Mouse (Mus musculus): ENCODE measurements at regions not wholly inside any gene's neighbourhood (a gene's known extent, or its start where the extent isn't known, plus 50 kb on each side); places are given as distances from the start of the nearest gene placed in this dataset.

- Histone ChIP-seq H3K4me1 (ENCODE audit: control insufficient read depth, insufficient read depth, low read length) (no peaks in the 10 kb centered on the region; the same call in 1 of the 2 replicates), H3K79me2 (replicated peaks; ENCODE audit: control insufficient read depth, insufficient read depth, low read length) (no peaks in the 10 kb centered on the region), H3K36me3 (ENCODE audit: control insufficient read depth, insufficient read depth, low read length) (no peaks in the 10 kb centered on the region), H3K4me3 (no peak overlapping the region), H3K27me3 (ENCODE audit: control insufficient read depth, insufficient read depth, low read length) (no peaks in the 10 kb centered on the region), H3K9ac (ENCODE audit: low read depth, low read length) (no peak overlapping the region), H3K27ac (no peak overlapping the region)
- TF ChIP-seq CTCF (IDR thresholded peaks at IDR 0.05) (no peak), EP300 (IDR thresholded peaks at IDR 0.05; ENCODE audit: insufficient read depth, low read depth, low read length) (no peak), POLR2A (IDR thresholded peaks at IDR 0.05; ENCODE audit: insufficient read depth, low read depth, low read length) (no peak)
- WGBS = 23% methylated on average over 3 of the region's 3 CpGs
- intact Hi-C loops (cut with DNase I) = no loop called here
- DNase-seq = no peak
These were observed 110.8 kb upstream of the Tsc22d2 start for GRCm38 (mm10) chr3:58303746-58304145.

GRCm38 (mm10) chr3:58309601-58310000 is 104.9 kb upstream of the Tsc22d2 start:
- Histone ChIP-seq H3K4me1 (ENCODE audit: control insufficient read depth, insufficient read depth, low read length) (no peaks in the 10 kb centered on the region), H3K4me3 (no peak overlapping the region), H3K27me3 (ENCODE audit: control insufficient read depth, insufficient read depth, low read length) (no peaks in the 10 kb centered on the region), H3K36me3 (ENCODE audit: control insufficient read depth, insufficient read depth, low read length) (no peaks in the 10 kb centered on the region), H3K27ac (no peak overlapping the region), H3K79me2 (replicated peaks; ENCODE audit: control insufficient read depth, insufficient read depth, low read length) (no peaks in the 10 kb centered on the region), H3K9ac (ENCODE audit: low read depth, low read length) (no peak overlapping the region)
- intact Hi-C loops (cut with DNase I) = no loop called here
- whole genome bisulfite sequencing = 39% methylated on average over 8 of the region's 8 CpGs
- no peak for DNase-seq
- no peak for TF ChIP-seq EP300 (IDR thresholded peaks at IDR 0.05; ENCODE audit: insufficient read depth, low read depth, low read length)
- TF ChIP-seq POLR2A (IDR thresholded peaks at IDR 0.05; ENCODE audit: insufficient read depth, low read depth, low read length) = no peak
- no peak for TF ChIP-seq CTCF (IDR thresholded peaks at IDR 0.05)

GRCm38 (mm10) chr3:58310390-58310789 is 104.1 kb upstream of the Tsc22d2 start:
- Histone ChIP-seq H3K27me3 (ENCODE audit: control insufficient read depth, insufficient read depth, low read length) (no peaks in the 10 kb centered on the region), H3K9ac (ENCODE audit: low read depth, low read length) (no peak overlapping the region), H3K79me2 (replicated peaks; ENCODE audit: control insufficient read depth, insufficient read depth, low read length) (no peaks in the 10 kb centered on the region), H3K27ac (no peak overlapping the region), H3K4me3 (no peak overlapping the region), H3K36me3 (ENCODE audit: control insufficient read depth, insufficient read depth, low read length) (no peaks in the 10 kb centered on the region), H3K4me1 (ENCODE audit: control insufficient read depth, insufficient read depth, low read length) (no peaks in the 10 kb centered on the region)
- WGBS = 68% methylated on average over 4 of the region's 4 CpGs
- no peak for TF ChIP-seq EP300 (IDR thresholded peaks at IDR 0.05; ENCODE audit: insufficient read depth, low read depth, low read length)
- TF ChIP-seq CTCF (IDR thresholded peaks at IDR 0.05) = no peak
- TF ChIP-seq POLR2A (IDR thresholded peaks at IDR 0.05; ENCODE audit: insufficient read depth, low read depth, low read length) = no peak
- no peak for DNase-seq
- intact Hi-C loops (cut with DNase I) = no loop called here

GRCm38 (mm10) chr3:58311104-58311685 is 103.3 kb upstream of the Tsc22d2 start:
- intact Hi-C loops (cut with DNase I) = no loop called here
- Histone ChIP-seq H3K27me3 (ENCODE audit: control insufficient read depth, insufficient read depth, low read length) (no peaks in the 10 kb centered on the region), H3K9ac (ENCODE audit: low read depth, low read length) (no peak overlapping the region), H3K27ac (no peak overlapping the region), H3K79me2 (replicated peaks; ENCODE audit: control insufficient read depth, insufficient read depth, low read length) (no peaks in the 10 kb centered on the region), H3K4me3 (no peak overlapping the region), H3K4me1 (ENCODE audit: control insufficient read depth, insufficient read depth, low read length) (no peaks in the 10 kb centered on the region), H3K36me3 (ENCODE audit: control insufficient read depth, insufficient read depth, low read length) (no peaks in the 10 kb centered on the region)
- 87% methylated on average over 5 of the region's 5 CpGs for WGBS
- TF ChIP-seq EP300 (IDR thresholded peaks at IDR 0.05; ENCODE audit: insufficient read depth, low read depth, low read length) (no peak), POLR2A (IDR thresholded peaks at IDR 0.05; ENCODE audit: insufficient read depth, low read depth, low read length) (no peak), CTCF (IDR thresholded peaks at IDR 0.05) (no peak)
- no peak for DNase-seq

GRCm38 (mm10) chr3:58312623-58313022 is 101.9 kb upstream of the Tsc22d2 start:
- no peaks in the 10 kb centered on the region for H3K79me2 ChIP-seq (replicated peaks; ENCODE audit: control insufficient read depth, insufficient read depth, low read length)

GRCm38 (mm10) chr3:58315236-58315635 is 99.3 kb upstream of the Tsc22d2 start:
- H3K27me3 ChIP-seq (ENCODE audit: control insufficient read depth, insufficient read depth, low read length) = no peaks in the 10 kb centered on the region
- H3K9ac ChIP-seq (ENCODE audit: low read depth, low read length) = no peak overlapping the region
- 78% methylated on average over 6 of the region's 6 CpGs for WGBS
- H3K4me1 ChIP-seq (ENCODE audit: control insufficient read depth, insufficient read depth, low read length) = no peaks in the 10 kb centered on the region
- no peaks in the 10 kb centered on the region for H3K79me2 ChIP-seq (replicated peaks; ENCODE audit: control insufficient read depth, insufficient read depth, low read length)
- no peak overlapping the region for H3K4me3 ChIP-seq
- intact Hi-C loops (cut with DNase I) = no loop called here
- DNase-seq = no peak
- TF ChIP-seq EP300 (IDR thresholded peaks at IDR 0.05; ENCODE audit: insufficient read depth, low read depth, low read length) = no peak
- TF ChIP-seq CTCF (IDR thresholded peaks at IDR 0.05) = no peak
- TF ChIP-seq POLR2A (IDR thresholded peaks at IDR 0.05; ENCODE audit: insufficient read depth, low read depth, low read length) = no peak
- H3K27ac ChIP-seq = no peak overlapping the region
- no peaks in the 10 kb centered on the region for H3K36me3 ChIP-seq (ENCODE audit: control insufficient read depth, insufficient read depth, low read length)

More at GRCm38 (mm10) chr3:58312623-58313022, 101.9 kb upstream of the Tsc22d2 start:
- H3K4me1 ChIP-seq (ENCODE audit: control insufficient read depth, insufficient read depth, low read length) = no peaks in the 10 kb centered on the region
- DNase-seq = no peak
- H3K4me3 ChIP-seq = no peak overlapping the region
- H3K36me3 ChIP-seq (ENCODE audit: control insufficient read depth, insufficient read depth, low read length) = no peaks in the 10 kb centered on the region
- H3K27ac ChIP-seq = no peak overlapping the region
- no peak overlapping the region for H3K9ac ChIP-seq (ENCODE audit: low read depth, low read length)
- TF ChIP-seq POLR2A (IDR thresholded peaks at IDR 0.05; ENCODE audit: insufficient read depth, low read depth, low read length) (no peak), EP300 (IDR thresholded peaks at IDR 0.05; ENCODE audit: insufficient read depth, low read depth, low read length) (no peak), CTCF (IDR thresholded peaks at IDR 0.05) (no peak)
- no peaks in the 10 kb centered on the region for H3K27me3 ChIP-seq (ENCODE audit: control insufficient read depth, insufficient read depth, low read length)
- WGBS = 74% methylated on average over 6 of the region's 6 CpGs
- intact Hi-C loops (cut with DNase I) = no loop called here
